Mouse (Mus musculus) adipocyte (in vitro differentiated cells): ENCODE data around the gene Hist1h4a.
"Not testable (repeated sequence)": the region's sequence is repeated elsewhere in the genome, so short reads cannot be mapped to it uniquely, and the experiment has no call there.

ENCODE experiments used
- DNase-seq: peaks from one replicate; pipeline ENCODE4 v3.0.0-alpha.2; 2016; ENCODE audit warnings: low spot score

The Hist1h4a gene

GRCm38 (mm10) chr13:23760972-23761864 is at the start of gene Hist1h4a:
Hist1h4a (minus strand) TSS chr13:23761230.
- DNase-seq = peak; percentile 93

- DNase-seq = no peak
Observed at GRCm38 (mm10) chr13:23806422-23807052, 45.5 kb upstream of the Hist1h4a start, which contains the start of gene Slc17a2. Slc17a2 (plus strand) TSS chr13:23806993.

GRCm38 (mm10) chr13:23804532-23804931 is 43.5 kb upstream of the Hist1h4a start:
- DNase-seq = no peak

GRCm38 (mm10) chr13:23799405-23799804 is 38.4 kb upstream of the Hist1h4a start:
- DNase-seq = no peak

GRCm38 (mm10) chr13:23792520-23792919 is 31.5 kb upstream of the Hist1h4a start:
- DNase-seq = peak; percentile 72

GRCm38 (mm10) chr13:23779025-23779424 is 18.0 kb upstream of the Hist1h4a start:
- DNase-seq = no peak

- no peak for DNase-seq
Observed at GRCm38 (mm10) chr13:23778339-23778738, 17.3 kb upstream of the Hist1h4a start.

GRCm38 (mm10) chr13:23772561-23773313 is 11.7 kb upstream of the Hist1h4a start:
- DNase-seq = no peak

GRCm38 (mm10) chr13:23769613-23770012 is 8.6 kb upstream of the Hist1h4a start, which contains the start of gene Trim38:
Trim38 (plus strand) TSS chr13:23769913.
- DNase-seq = not testable (repeated sequence)

- DNase-seq = no peak
Observed at GRCm38 (mm10) chr13:23768834-23769397, 7.9 kb upstream of the Hist1h4a start.

GRCm38 (mm10) chr13:23766772-23767171 is 5.7 kb upstream of the Hist1h4a start:
- no peak for DNase-seq

- no peak for DNase-seq
Observed at GRCm38 (mm10) chr13:23765172-23765513, 4.1 kb upstream of the Hist1h4a start.

GRCm38 (mm10) chr13:23764324-23765171 is 3.5 kb upstream of the Hist1h4a start:
- DNase-seq = no peak

- DNase-seq = no peak
Observed at GRCm38 (mm10) chr13:23763586-23764323, 2.7 kb upstream of the Hist1h4a start, which contains the start of gene Hist1h1a. Hist1h1a (plus strand) TSS chr13:23763666.

- DNase-seq = no peak
Observed at GRCm38 (mm10) chr13:23763242-23763585, 2.2 kb upstream of the Hist1h4a start.

- peak; percentile 72 for DNase-seq
Observed at GRCm38 (mm10) chr13:23761871-23762821, 1.1 kb upstream of the Hist1h4a start, which contains the start of gene Hist1h3a. Hist1h3a (minus strand) TSS chr13:23762386.

GRCm38 (mm10) chr13:23760240-23760971 is 624 bp downstream of the Hist1h4a start:
- peak; percentile 48 for DNase-seq

- no peak for DNase-seq
Observed at GRCm38 (mm10) chr13:23759916-23760239, 1.2 kb downstream of the Hist1h4a start.
